Comparison of ENCODE assay signal across 8 mouse cellular contexts in genomic region chr1:167688347-167689231, GRCm38 (mm10). TPM values are rescaled to one million over a fixed set of nuclear protein-coding genes. Genes with fewer than 3 reads are reported as not detected.
DNase-seq lines count a peak whose midpoint lies in the region; ATAC-seq and TF ChIP-seq lines count a peak whose summit lies in the region.

No protein-coding gene starts in this region.

- TF ChIP-seq CTCF in kidney, adult 2 months (conservative IDR thresholded peaks at IDR 0.05; ENCODE audit: insufficient read depth, insufficient read length, low read depth, low read length): no peak
- no peak for TF ChIP-seq CTCF in lung, postnatal 0 days (IDR thresholded peaks at IDR 0.05)
- TF ChIP-seq CTCF in testis, adult 2 months (IDR thresholded peaks at IDR 0.05; ENCODE audit: control insufficient read depth, insufficient read depth, insufficient replicate concordance, low read depth, low read length): no peak

- H3K9me3 ChIP-seq in lung, postnatal 0 days (ENCODE audit: low read length): no peaks in the 10 kb centered on the region

- under 1% methylated on average over 95 of the region's 98 CpGs for WGBS in kidney, adult 2 months
- WGBS in lung, postnatal 0 days: 4% methylated on average over 73 of the region's 98 CpGs

- peaks cover 8% of the 10 kb centered on the region for H3K27me3 ChIP-seq in kidney, adult 2 months (replicated peaks; ENCODE audit: control insufficient read depth, insufficient read depth, low read length)
- H3K27me3 ChIP-seq in lung, postnatal 0 days (replicated peaks; ENCODE audit: insufficient read depth, low read length): peaks cover 64% of the 10 kb centered on the region
- peaks cover 2% of the 10 kb centered on the region; the same call in 1 of the 2 replicates for H3K27me3 ChIP-seq in testis, adult 2 months (ENCODE audit: control insufficient read depth, insufficient read depth, low read length)

- H3K4me1 ChIP-seq in kidney, adult 2 months (ENCODE audit: control insufficient read depth, insufficient read depth, low read length): 0 out of 2 replicates have a peak, but pooled peaks cover 3% of the 10 kb centered on the region
- H3K4me1 ChIP-seq in lung, postnatal 0 days (ENCODE audit: insufficient read depth, low read depth, low read length): 0 out of 2 replicates have a peak, but pooled peaks cover 3% of the 10 kb centered on the region
- H3K4me1 ChIP-seq in testis, adult 2 months (ENCODE audit: control insufficient read depth, insufficient read depth, low read length): no peaks in the 10 kb centered on the region; the same call in 1 of the 2 replicates

- peak; percentile 57 for ATAC-seq in lung, postnatal 0 days

- intact Hi-C loops in gastrocnemius, postnatal 14 days (cut with DNase I; ENCODE audit: low total_unique reads): no loop called here

- H3K9ac ChIP-seq in lung, postnatal 0 days (replicated peaks; ENCODE audit: low read depth): no peak overlapping the region

- no peak for TF ChIP-seq EP300 in lung, postnatal 0 days (IDR thresholded peaks at IDR 0.05)

- DNase-seq in adrenal gland, adult (ENCODE audit: inconsistent age in 2 of 2, low spot score in 1 of 2): peak; percentile 10 to 65
- DNase-seq in adrenal gland, postnatal 4 days (ENCODE audit: low spot score in 2 of 2): no peak
- peak; percentile 53 for DNase-seq in adrenal gland, postnatal 14 days
- DNase-seq in gastrocnemius, postnatal 14 days: peak; percentile 63
- DNase-seq in kidney, adult 2 months: peak; percentile 53
- DNase-seq in lung, postnatal 0 days (ENCODE audit: low spot score): peak; percentile 26
- no peak for DNase-seq in T-cell, adult 2 months (ENCODE audit: low spot score)

- peak overlapping the region; percentile 74 for H3K4me2 ChIP-seq in lung, postnatal 0 days (replicated peaks; ENCODE audit: low read depth, low read length)

- no peak for TF ChIP-seq POLR2A in kidney, adult 2 months (IDR thresholded peaks at IDR 0.05; ENCODE audit: low read depth, low read length)
- no peak for TF ChIP-seq POLR2A in testis, adult 2 months (IDR thresholded peaks at IDR 0.05; ENCODE audit: control insufficient read depth, low read depth, low read length)

- H3K36me3 ChIP-seq in kidney, adult 2 months (ENCODE audit: control insufficient read depth, insufficient read depth, low read length): no peaks in the 10 kb centered on the region
- H3K36me3 ChIP-seq in lung, postnatal 0 days (ENCODE audit: insufficient read depth, low read length): no peaks in the 10 kb centered on the region
- H3K36me3 ChIP-seq in testis, adult 2 months (ENCODE audit: control insufficient read depth, insufficient read depth, low read length): no peaks in the 10 kb centered on the region

- no peak overlapping the region for H3K27ac ChIP-seq in kidney, adult 2 months (ENCODE audit: insufficient read depth, low read depth, low read length)
- H3K27ac ChIP-seq in lung, postnatal 0 days (ENCODE audit: low read length): no peak overlapping the region
- no peak overlapping the region for H3K27ac ChIP-seq in testis, adult 2 months (ENCODE audit: control insufficient read depth, insufficient read depth, low read depth, low read length)

- peak overlapping the region; percentile 28; the same call in 1 of the 2 replicates for H3K4me3 ChIP-seq in kidney, adult 2 months (ENCODE audit: insufficient read depth, low read depth, low read length)
- H3K4me3 ChIP-seq in lung, postnatal 0 days (ENCODE audit: low read depth, low read length): peak overlapping the region; percentile 46
- H3K4me3 ChIP-seq in testis, adult 2 months (ENCODE audit: control insufficient read depth, low read depth, low read length): peak overlapping the region; percentile 57

RNA-seq across cellular contexts. Expression of gene Lmx1a, which starts 0.4 kb away (rescaled TPM):
- under 1 TPM in 1 of 2 experiments, not detected in 1; 0.08 TPM for total RNA-seq in adrenal gland, postnatal 4 days (2021)
- not detected in 2 replicates for total RNA-seq in adrenal gland, postnatal 14 days (2021)
- total RNA-seq in gastrocnemius, postnatal 14 days (2021): under 1 TPM; 0.24 to 0.74 TPM
- polyA plus RNA-seq in kidney, adult 2 months (2012; rRNA removed): 0.02 and 0.07 TPM in 2 replicates
- polyA plus RNA-seq in lung, postnatal 0 days (2015; fragmentation: Nextera tagmentation; extraction: Ambion mirVana): not detected in 2 replicates
- 0.06 TPM in 1 of 2 replicates, not detected in the other for polyA plus RNA-seq in testis, adult 2 months (2012; rRNA removed)

Comparison
In these comparisons a context has a peak if more than half of its experiments do, and no peak if none do; other contexts are left out.
1. DNase-seq: peak in adrenal gland, adult (2 of 2), adrenal gland, postnatal 14 days (single experiment), gastrocnemius, postnatal 14 days (single experiment), kidney, adult 2 months (single experiment) and lung, postnatal 0 days (single experiment); none in adrenal gland, postnatal 4 days (0 of 2) and T-cell, adult 2 months (single experiment).
2. Peak in every context shown above with its lines, with median percentiles within 50 percentile points of each other: H3K4me3 ChIP-seq.